Mouse (Mus musculus) heart, embryonic 11.5 days (tissue): ENCODE results near the gene Cyp4a31. TPM values are rescaled to one million over a fixed set of nuclear protein-coding genes. Genes with fewer than 3 reads are reported as not detected.
"Not testable (repeated sequence)": the region's sequence is repeated elsewhere in the genome, so short reads cannot be mapped to it uniquely, and the experiment has no call there.

ENCODE experiments used
- ATAC-seq: fragments of 200-750 bp; cut with Nextera tagmentation; replicated peaks from 2 replicates; pipeline ENCODE4 v1.8.0; 2017; ENCODE audit warnings: moderate library complexity; ENCODE audit not compliant: insufficient number of reproducible peaks, low FRiP score, low TSS enrichment
- H3K27ac ChIP-seq: fragments of 300-500 bp; sonication (generic); 2 replicates; pipeline ENCODE4 v1.5.1; 2014; ENCODE audit warnings: mild to moderate bottlenecking, low read depth, low read length
- H3K27me3 ChIP-seq: fragments of 300-500 bp; sonication (generic); 2 replicates; pipeline ENCODE4 v1.6.1; 2014; ENCODE audit warnings: mild to moderate bottlenecking, low read length, mixed read lengths; ENCODE audit not compliant: control insufficient read depth, insufficient read depth
- H3K36me3 ChIP-seq: fragments of 300-500 bp; sonication (generic); 2 replicates; pipeline ENCODE4 v1.6.1; 2014; ENCODE audit warnings: mild to moderate bottlenecking, low read length, moderate library complexity, mixed read lengths; ENCODE audit not compliant: control insufficient read depth, insufficient read depth
- H3K4me1 ChIP-seq: fragments of 300-500 bp; sonication (generic); 2 replicates; pipeline ENCODE4 v1.6.1; 2014; ENCODE audit warnings: low read length; ENCODE audit not compliant: control insufficient read depth, insufficient read depth
- H3K4me2 ChIP-seq: fragments of 300-500 bp; sonication (generic); 2 replicates; pipeline ENCODE4 v1.6.1; 2014; ENCODE audit warnings: mild to moderate bottlenecking, moderate library complexity
- H3K4me3 ChIP-seq: fragments of 300-500 bp; sonication (generic); 2 replicates; pipeline ENCODE4 v1.5.1; 2014; ENCODE audit warnings: low read depth, low read length
- H3K9ac ChIP-seq: fragments of 300-500 bp; sonication (generic); 2 replicates; pipeline ENCODE4 v1.6.1; 2014; ENCODE audit warnings: mild to moderate bottlenecking, low read depth, low read length, moderate library complexity
- H3K9me3 ChIP-seq: fragments of 300-500 bp; sonication (generic); replicated peaks from 2 replicates; pipeline ENCODE4 v1.6.1; 2016; ENCODE audit warnings: low read length; ENCODE audit not compliant: control insufficient read depth
- WGBS: fragments of 180-500 bp; shearing (Covaris S2); extraction: QIAGEN DNeasy Blood & Tissue Kit; methylation state at CpG from one replicate; pipeline ENCODE4 v1.1.7; 2014; ENCODE audit not compliant: insufficient replicate concordance; 5-methylcytosine and 5-hydroxymethylcytosine counted together
- polyA plus RNA-seq: library from polyadenylated mRNA; unstranded; fragments of >200 nt; fragmentation: Nextera tagmentation; extraction: Ambion mirVana; gene quantifications from 2 replicates; pipeline ENCODE4 v1.2.1, GENCODE M21; 2014

Cyp4a31 gene
- polyA plus RNA-seq, 1 experiment from 2014 or later, result not detected

DNA sequence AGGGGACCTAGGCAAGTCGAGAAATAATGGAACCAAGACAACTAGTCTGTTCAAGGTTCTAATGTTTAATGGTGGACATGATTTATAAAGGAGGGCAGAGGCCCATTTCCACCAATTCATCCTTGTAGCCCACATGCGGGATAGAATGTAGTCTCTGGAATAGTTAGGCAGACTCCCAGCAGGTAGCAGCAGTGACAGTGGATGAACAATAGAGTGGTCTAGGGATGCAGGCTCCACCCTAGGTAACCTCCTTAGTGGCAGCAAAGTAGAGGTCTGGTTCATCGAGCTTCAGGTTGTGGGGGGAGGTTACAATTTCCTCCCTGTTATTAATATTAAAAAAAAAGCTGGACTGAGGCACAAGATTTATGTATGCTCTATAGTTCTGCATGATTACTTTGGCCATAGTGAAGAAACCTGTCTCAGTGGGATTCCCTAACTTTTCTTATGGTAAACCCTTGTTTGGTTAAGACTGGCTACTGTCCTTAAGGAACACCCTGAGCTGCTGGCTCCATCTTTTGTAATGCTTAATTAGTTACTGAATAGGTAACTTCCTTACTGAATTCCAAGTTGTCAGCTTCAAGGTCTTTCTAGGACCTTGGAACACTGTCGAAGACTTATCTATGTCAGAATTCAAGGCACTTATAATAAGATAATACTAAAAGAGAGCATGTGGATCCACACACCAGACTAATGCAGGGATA is 5.4 kb upstream of the Cyp4a31 start:
- Histone ChIP-seq H3K9ac (no peak overlapping the region), H3K4me1 (no peaks in the 10 kb centered on the region), H3K9me3 (no peaks in the 10 kb centered on the region), H3K4me2 (no peak overlapping the region), H3K4me3 (no peak overlapping the region), H3K27me3 (no peaks in the 10 kb centered on the region), H3K36me3 (no peaks in the 10 kb centered on the region), H3K27ac (no peak overlapping the region)
- no peak for ATAC-seq
- WGBS, result 62% methylated on average over 4 of the region's 4 CpGs

DNA sequence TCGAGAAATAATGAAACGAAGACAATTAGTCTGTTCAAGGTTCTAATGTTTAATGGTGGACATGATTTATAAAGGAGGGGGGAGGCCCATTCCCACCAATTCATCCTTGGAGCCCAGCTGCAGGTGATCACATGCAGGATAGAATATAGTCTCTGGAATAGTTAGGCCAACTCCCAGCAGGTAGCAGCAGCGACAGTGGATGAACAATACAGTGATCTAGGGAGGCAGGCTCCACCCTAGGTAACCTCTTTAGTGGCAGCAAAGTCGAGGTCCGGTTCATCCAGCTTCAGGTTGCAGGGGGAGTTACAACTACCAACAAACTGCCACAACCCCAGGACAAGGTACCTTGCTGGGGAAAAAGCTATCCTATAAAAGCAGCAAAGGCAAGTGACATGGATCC is 2.2 kb upstream of the Cyp4a31 start:
- not testable (repeated sequence) for H3K9me3 ChIP-seq, H3K27me3 ChIP-seq, ATAC-seq, H3K36me3 ChIP-seq, H3K9ac ChIP-seq, H3K4me3 ChIP-seq, H3K4me1 ChIP-seq, H3K4me2 ChIP-seq, H3K27ac ChIP-seq
- 57% methylated on average over 5 of the region's 5 CpGs for WGBS

DNA sequence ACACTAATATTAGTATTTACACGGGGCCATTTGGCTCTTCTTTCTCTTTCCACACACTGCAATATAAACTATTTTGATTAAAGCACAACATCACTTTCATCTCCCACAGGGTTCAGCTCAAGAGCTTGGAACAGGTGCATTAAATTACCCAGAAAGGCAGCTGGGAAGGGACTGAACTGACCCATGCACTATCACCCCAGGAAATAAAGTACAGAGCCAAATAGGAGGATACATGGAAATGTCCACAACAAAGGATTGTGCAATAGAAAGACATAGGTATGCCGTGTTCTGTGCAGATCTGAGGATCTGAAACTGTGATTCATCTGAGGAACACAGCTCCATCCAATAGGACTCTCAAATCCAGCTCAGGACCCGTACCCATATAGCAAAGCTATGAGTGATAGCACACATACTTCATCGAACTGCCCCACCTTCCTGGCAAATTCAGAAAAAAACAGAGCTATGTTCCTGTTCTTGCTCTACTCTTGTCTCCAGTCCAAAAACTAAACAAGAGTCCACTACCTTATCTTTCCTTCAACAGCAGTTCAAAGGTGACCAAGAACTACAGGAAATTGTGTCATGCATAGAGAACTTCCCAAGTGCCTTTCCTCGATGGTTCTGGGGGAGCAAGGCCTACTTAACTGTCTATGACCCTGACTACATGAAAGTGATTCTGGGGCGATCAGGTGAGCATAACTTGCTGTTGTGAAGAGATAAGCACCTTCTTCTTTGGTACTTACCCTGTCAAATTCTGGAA is 1.2 kb downstream of the Cyp4a31 start:
- WGBS, result 61% methylated on average over 6 of the region's 6 CpGs
- not testable (repeated sequence) for ATAC-seq, H3K36me3 ChIP-seq, H3K9ac ChIP-seq, H3K27me3 ChIP-seq, H3K27ac ChIP-seq, H3K4me2 ChIP-seq, H3K9me3 ChIP-seq, H3K4me1 ChIP-seq, H3K4me3 ChIP-seq

DNA sequence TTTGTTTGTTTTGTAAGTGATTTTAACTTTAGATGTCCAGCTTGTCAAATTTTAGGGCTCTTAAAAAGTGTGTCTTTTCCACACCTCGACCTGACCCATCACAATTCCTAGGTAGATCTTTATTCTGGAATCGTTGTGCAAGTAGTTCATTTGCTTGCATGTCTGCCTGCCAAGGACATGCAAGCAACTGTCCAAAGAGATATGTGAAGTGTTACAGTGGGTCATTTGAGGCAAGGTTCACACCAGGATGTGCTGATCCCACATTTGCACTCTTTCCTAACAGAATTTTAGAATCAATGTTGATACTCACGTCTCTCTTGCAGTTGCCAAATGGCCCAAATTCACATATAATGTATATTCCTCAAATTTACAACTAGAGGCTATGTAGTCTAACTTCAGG is 11.8 kb downstream of the Cyp4a31 start:
- H3K4me3 ChIP-seq, result no peak overlapping the region
- H3K4me1 ChIP-seq, result no peaks in the 10 kb centered on the region
- ATAC-seq, result no peak
- no peaks in the 10 kb centered on the region for H3K9me3 ChIP-seq
- no peak overlapping the region for H3K4me2 ChIP-seq
- H3K27ac ChIP-seq, result no peak overlapping the region
- 70% methylated on average over 3 of the region's 3 CpGs for WGBS
- no peaks in the 10 kb centered on the region for H3K27me3 ChIP-seq
- no peak overlapping the region for H3K9ac ChIP-seq
- H3K36me3 ChIP-seq, result no peaks in the 10 kb centered on the region

DNA sequence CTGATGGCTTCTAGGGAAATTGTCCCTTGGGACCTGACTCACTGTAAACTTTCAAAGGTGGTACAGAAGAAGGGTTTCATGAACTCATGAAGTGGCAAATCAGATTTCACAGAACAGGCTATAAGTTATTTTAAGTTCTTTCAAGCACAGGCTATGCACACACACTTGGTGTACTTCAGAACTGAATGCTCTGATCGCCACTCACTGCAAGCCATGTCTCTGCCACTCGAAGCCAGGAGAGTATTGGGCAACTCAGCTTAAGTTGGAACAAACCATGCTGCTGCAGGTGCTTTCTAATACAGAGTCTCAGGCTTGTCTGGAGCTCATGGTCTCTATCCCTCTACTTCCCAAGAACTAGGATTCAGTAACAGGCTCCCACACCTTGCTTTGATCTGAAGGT is 12.3 kb downstream of the Cyp4a31 start:
- Histone ChIP-seq H3K4me3 (no peak overlapping the region), H3K27me3 (no peaks in the 10 kb centered on the region), H3K9ac (no peak overlapping the region), H3K9me3 (no peaks in the 10 kb centered on the region), H3K27ac (no peak overlapping the region), H3K4me1 (no peaks in the 10 kb centered on the region), H3K36me3 (no peaks in the 10 kb centered on the region), H3K4me2 (no peak overlapping the region)
- WGBS, result 69% methylated on average over 2 of the region's 2 CpGs
- no peak for ATAC-seq

DNA sequence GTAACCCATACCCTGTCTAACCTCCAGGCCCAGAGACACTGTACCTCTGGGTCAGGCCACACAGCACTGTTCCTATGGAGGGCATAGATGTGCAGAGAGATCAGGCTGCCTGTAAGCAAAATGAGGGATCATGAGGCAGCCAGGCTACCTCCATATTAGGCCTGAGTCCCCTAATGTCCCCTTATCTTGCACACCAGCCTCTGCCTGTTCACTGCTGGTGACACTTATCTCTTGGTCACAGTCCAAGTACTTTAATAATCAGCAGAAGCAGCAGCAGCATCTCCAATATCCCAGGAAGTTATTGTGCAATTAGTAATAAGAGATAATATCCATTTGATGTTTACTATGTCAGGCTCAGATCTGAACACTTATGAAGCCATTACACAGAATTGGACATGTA is 19.6 kb downstream of the Cyp4a31 start:
- ATAC-seq, result peak; percentile 76
- no peak overlapping the region for H3K9ac ChIP-seq
- H3K27me3 ChIP-seq, result no peaks in the 10 kb centered on the region
- H3K4me3 ChIP-seq, result no peak overlapping the region
- H3K9me3 ChIP-seq, result no peaks in the 10 kb centered on the region
- H3K27ac ChIP-seq, result no peak overlapping the region
- no peaks in the 10 kb centered on the region for H3K36me3 ChIP-seq
- H3K4me2 ChIP-seq, result no peak overlapping the region
- H3K4me1 ChIP-seq, result no peaks in the 10 kb centered on the region

DNA sequence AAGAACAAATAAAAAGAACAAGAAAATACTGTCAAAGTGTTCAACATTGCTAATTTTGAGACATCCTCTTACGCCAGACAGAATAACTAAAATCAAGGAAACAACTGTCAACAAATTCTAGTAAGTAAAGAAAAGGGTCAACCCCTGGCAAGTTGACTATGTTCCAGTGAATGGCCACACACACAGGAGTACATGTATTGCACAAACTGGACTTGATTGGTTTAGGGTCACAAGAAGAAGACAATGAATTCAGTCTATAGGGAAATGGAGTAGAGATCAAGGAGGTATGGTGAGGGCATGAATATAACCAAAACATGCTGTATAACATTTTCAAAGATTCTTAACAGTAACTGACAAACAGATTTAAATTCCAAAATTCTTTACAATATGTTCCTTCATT is 32.9 kb downstream of the Cyp4a31 start:
- H3K4me2 ChIP-seq, result no peak overlapping the region
- no peaks in the 10 kb centered on the region for H3K9me3 ChIP-seq
- no peaks in the 10 kb centered on the region for H3K27me3 ChIP-seq
- H3K9ac ChIP-seq, result no peak overlapping the region
- H3K27ac ChIP-seq, result no peak overlapping the region
- no peaks in the 10 kb centered on the region for H3K4me1 ChIP-seq
- no peak for ATAC-seq
- H3K4me3 ChIP-seq, result no peak overlapping the region
- no peaks in the 10 kb centered on the region for H3K36me3 ChIP-seq
- WGBS, result 65% methylated on average over 1 of the region's 1 CpGs

DNA sequence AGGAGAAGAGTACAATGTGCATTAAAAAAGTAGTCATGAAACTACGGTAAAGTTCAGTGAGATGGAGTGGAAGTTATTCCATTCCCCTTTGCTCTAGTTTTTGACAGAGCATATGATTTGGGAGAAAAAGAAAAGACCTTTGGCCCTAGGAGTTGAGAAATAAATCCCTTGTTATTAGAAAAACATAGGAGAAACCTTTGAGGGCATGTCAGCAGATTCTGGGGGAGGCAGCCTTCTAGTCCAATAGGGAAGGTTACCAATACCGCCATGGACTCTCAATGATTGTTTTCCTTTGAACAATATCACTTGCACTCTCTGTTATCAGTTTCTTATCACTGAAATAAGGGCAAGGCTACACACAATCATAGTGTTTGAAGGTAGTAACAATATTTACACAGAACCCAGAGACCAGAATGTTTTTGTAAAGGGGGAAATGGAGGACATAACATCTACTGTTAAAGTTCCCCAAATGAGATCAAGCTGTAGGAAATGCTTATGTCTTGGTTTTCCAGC is 33.4 kb downstream of the Cyp4a31 start:
- Histone ChIP-seq H3K9me3 (no peaks in the 10 kb centered on the region), H3K4me3 (no peak overlapping the region), H3K27ac (no peak overlapping the region), H3K4me2 (no peak overlapping the region), H3K27me3 (no peaks in the 10 kb centered on the region), H3K9ac (no peak overlapping the region), H3K4me1 (no peaks in the 10 kb centered on the region), H3K36me3 (no peaks in the 10 kb centered on the region)
- no peak for ATAC-seq
- WGBS, result 54% methylated on average over 2 of the region's 2 CpGs

DNA sequence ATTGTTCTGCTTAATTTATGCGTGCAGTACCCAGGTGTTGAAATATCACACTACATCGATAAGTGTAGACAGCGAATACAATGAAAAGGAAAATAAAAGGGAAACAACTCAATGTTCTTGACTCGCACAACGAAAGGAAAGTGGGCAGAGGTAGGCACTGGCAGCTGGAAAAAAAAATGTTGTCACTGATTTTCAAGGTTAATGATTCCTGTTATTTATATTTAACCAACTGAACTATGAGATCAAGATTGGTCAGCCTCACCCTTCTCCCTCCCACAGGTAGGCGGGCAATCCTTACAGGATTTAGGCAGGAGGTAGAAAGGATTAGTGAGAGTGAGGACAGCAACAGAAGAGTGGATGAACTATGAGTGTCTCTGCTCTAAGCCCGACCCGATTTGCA is 37.2 kb downstream of the Cyp4a31 start, which contains the start of gene Cyp4a32:
Gene Cyp4a32, plus strand, starts transcription at position 359 of the 400 bp plus-strand sequence.
- ATAC-seq, result not testable (repeated sequence)

More for the DNA sequence above, 37.2 kb downstream of the Cyp4a31 start, which contains the start of gene Cyp4a32:
- not testable (repeated sequence) for H3K27me3 ChIP-seq, H3K27ac ChIP-seq, H3K9ac ChIP-seq, H3K4me1 ChIP-seq, H3K4me3 ChIP-seq, H3K9me3 ChIP-seq, H3K4me2 ChIP-seq, H3K36me3 ChIP-seq
- 83% methylated on average over 6 of the region's 8 CpGs for WGBS
